Mouse (Mus musculus) forebrain, embryonic 14.5 days (tissue): Measurements from ENCODE around the gene Gm15737. TPM values are rescaled to one million over a fixed set of nuclear protein-coding genes. Genes with fewer than 3 reads are reported as not detected.

Experiments used
- ATAC-seq: fragments of 200-750 bp; cut with Nextera tagmentation; 2 replicates; pipeline ENCODE4 v1.8.0; 2017; ENCODE audit warnings: mild to moderate bottlenecking, moderate library complexity
- DNase-seq: peaks from one replicate; pipeline ENCODE4 v3.0.0-alpha.2; 2015; ENCODE audit warnings: low spot score
- H3K27ac ChIP-seq: fragments of 300-500 bp; sonication (generic); 2 replicates; pipeline ENCODE4 v1.5.1; 2014; ENCODE audit warnings: low read depth, mild to moderate bottlenecking, control low read depth, low read length, moderate library complexity
- H3K27me3 ChIP-seq: fragments of 300-500 bp; sonication (generic); replicated peaks from 2 replicates; pipeline ENCODE4 v1.6.1; 2014; ENCODE audit warnings: low read length, control low read depth, mixed read lengths; ENCODE audit not compliant: control insufficient read depth, insufficient read depth
- H3K36me3 ChIP-seq: fragments of 300-500 bp; sonication (generic); 2 replicates; pipeline ENCODE4 v1.6.1; 2014; ENCODE audit warnings: low read length, control low read depth; ENCODE audit not compliant: control insufficient read depth, insufficient read depth
- H3K4me1 ChIP-seq: fragments of 300-500 bp; sonication (generic); 2 replicates; pipeline ENCODE4 v1.6.1; 2014; ENCODE audit warnings: antibody characterized with exemption, low read length, control low read depth; ENCODE audit not compliant: control insufficient read depth, insufficient read depth
- H3K4me2 ChIP-seq: fragments of 300-500 bp; sonication (generic); 2 replicates; pipeline ENCODE4 v1.6.1; 2014; ENCODE audit warnings: mild to moderate bottlenecking, control low read depth, low read length
- H3K4me3 ChIP-seq: fragments of 300-500 bp; sonication (generic); 2 replicates; pipeline ENCODE4 v1.5.1; 2014; ENCODE audit warnings: low read depth, low read length, control low read depth
- H3K9ac ChIP-seq: fragments of 300-500 bp; sonication (generic); 2 replicates; pipeline ENCODE4 v1.6.1; 2014; ENCODE audit warnings: mild to moderate bottlenecking, low read length, control low read depth, moderate library complexity
- H3K9me3 ChIP-seq: fragments of 300-500 bp; sonication (generic); replicated peaks from 2 replicates; pipeline ENCODE4 v1.6.1; 2016; ENCODE audit warnings: low read length, control low read depth, mixed read lengths; ENCODE audit not compliant: control insufficient read depth
- WGBS: fragments of 180-500 bp; shearing (Covaris S2); extraction: QIAGEN DNeasy Blood & Tissue Kit; methylation state at CpG from one replicate; pipeline ENCODE4 v1.1.7; 2014; 5-methylcytosine and 5-hydroxymethylcytosine counted together
- polyA plus RNA-seq: library from polyadenylated mRNA; unstranded; fragments of >200 nt; fragmentation: Nextera tagmentation; extraction: Ambion mirVana; gene quantifications from 2 replicates; pipeline ENCODE4 v1.2.1, GENCODE M21; 2014

The Gm15737 gene
- polyA plus RNA-seq, 1 experiment from 2014 or later = not detected

DNA sequence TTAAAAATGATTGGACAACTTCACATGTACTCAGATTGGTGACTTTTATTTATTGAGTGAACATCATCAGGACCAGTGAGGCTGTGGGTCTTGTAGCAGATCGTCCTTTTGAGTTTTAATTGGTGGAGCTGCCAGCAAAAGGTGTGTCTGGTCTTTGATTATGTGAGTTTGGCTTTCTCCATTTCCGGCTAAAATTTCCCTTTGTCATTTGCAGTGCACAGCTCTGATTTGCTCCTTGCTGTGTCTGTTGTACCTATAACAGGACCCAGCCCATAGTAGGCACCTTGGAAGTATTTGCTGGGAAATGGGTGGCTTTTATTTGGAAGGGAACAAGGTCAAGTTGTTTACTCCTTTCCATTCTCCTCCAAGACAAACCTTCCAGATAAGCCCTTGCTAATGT lies 25.7 kb upstream of the Gm15737 start:
- DNase-seq (no peak), ATAC-seq (no peak)
- 87% methylated on average over 2 of the region's 2 CpGs for WGBS
- Histone ChIP-seq H3K36me3 (no peaks in the 10 kb centered on the region), H3K9ac (no peak overlapping the region), H3K9me3 (no peaks in the 10 kb centered on the region), H3K4me3 (no peak overlapping the region), H3K4me2 (no peak overlapping the region), H3K27ac (no peak overlapping the region), H3K27me3 (no peaks in the 10 kb centered on the region), H3K4me1 (0 out of 2 replicates have a peak, but pooled peaks cover 3% of the 10 kb centered on the region)

DNA sequence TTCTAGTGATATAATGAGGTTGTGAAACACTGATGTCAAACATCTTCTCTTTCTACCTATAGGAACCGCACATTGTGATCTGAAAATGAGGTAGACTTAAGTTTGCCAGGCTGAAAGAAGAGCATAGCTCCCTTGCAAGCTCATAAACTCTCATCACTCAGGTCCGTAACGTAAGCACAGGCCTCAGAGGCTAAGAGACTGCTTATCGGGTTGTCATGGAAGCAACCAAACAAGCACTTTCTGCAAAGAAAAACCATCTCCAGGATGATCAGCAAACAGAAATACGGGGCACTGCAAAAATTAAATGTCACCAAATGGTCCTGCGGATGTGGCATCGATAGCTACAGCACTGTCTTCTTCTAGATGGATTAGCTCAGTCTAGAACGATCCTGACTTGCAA lies 23.3 kb upstream of the Gm15737 start:
- ATAC-seq = no peak
- peaks cover 9% of the 10 kb centered on the region; the same call in 1 of the 2 replicates for H3K4me1 ChIP-seq
- 96% methylated on average over 8 of the region's 8 CpGs for WGBS
- H3K27me3 ChIP-seq = no peaks in the 10 kb centered on the region
- H3K4me3 ChIP-seq = no peak overlapping the region
- no peak overlapping the region for H3K9ac ChIP-seq
- H3K4me2 ChIP-seq = no peak overlapping the region
- H3K36me3 ChIP-seq = no peaks in the 10 kb centered on the region
- H3K27ac ChIP-seq = no peak overlapping the region
- no peaks in the 10 kb centered on the region for H3K9me3 ChIP-seq
- DNase-seq = no peak

DNA sequence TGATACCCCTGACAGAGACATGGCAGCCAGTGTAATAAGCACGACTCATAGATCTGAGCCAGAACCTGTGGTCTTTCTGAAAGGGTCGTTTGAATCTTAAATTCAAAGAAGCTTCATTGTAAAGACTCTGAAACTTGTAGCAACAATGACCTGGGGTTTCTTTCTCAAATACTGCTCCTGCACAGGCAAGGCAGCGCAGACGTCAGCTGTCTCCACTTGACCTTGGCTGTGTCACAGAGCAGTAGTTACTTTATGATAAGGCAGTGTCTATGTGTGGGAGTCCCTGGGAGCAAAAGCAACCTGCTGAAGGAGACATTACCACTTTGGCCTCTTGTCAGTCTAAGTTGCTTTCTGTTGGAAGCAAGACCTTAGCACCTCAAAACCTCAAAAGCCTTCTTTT lies 22.5 kb upstream of the Gm15737 start:
- no peak overlapping the region for H3K9ac ChIP-seq
- H3K4me1 ChIP-seq = peaks cover 9% of the 10 kb centered on the region; the same call in 1 of the 2 replicates
- ATAC-seq (no peak), DNase-seq (no peak)
- H3K4me2 ChIP-seq = no peak overlapping the region
- 35% methylated on average over 4 of the region's 4 CpGs for WGBS
- no peak overlapping the region for H3K4me3 ChIP-seq
- no peaks in the 10 kb centered on the region for H3K36me3 ChIP-seq
- no peak overlapping the region for H3K27ac ChIP-seq
- no peaks in the 10 kb centered on the region for H3K9me3 ChIP-seq
- H3K27me3 ChIP-seq = no peaks in the 10 kb centered on the region

DNA sequence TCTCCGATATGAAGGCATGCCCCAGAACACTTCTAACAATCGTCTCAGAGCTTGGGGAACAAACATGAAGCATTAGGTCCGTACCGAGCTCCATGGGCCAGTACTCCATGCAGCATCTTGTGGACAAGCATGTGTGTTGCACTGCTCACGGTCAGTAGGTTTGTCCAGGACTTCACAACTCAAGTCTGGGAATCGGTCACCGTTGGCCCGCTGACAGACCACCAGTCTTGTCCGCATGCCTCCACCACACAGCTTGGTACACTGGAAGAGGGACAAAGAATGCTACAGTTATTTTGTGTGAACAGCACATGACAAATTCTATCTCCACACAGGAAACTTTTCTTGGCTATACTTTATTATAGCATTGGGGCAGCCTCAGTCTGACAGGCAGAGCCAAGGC lies 19.9 kb upstream of the Gm15737 start:
- DNase-seq (no peak), ATAC-seq (no peak)
- Histone ChIP-seq H3K27me3 (no peaks in the 10 kb centered on the region), H3K27ac (no peak overlapping the region), H3K9ac (no peak overlapping the region), H3K4me3 (no peak overlapping the region), H3K9me3 (no peaks in the 10 kb centered on the region), H3K4me1 (peaks cover 9% of the 10 kb centered on the region; the same call in 1 of the 2 replicates), H3K4me2 (no peak overlapping the region), H3K36me3 (no peaks in the 10 kb centered on the region)
- WGBS = 92% methylated on average over 9 of the region's 9 CpGs

DNA sequence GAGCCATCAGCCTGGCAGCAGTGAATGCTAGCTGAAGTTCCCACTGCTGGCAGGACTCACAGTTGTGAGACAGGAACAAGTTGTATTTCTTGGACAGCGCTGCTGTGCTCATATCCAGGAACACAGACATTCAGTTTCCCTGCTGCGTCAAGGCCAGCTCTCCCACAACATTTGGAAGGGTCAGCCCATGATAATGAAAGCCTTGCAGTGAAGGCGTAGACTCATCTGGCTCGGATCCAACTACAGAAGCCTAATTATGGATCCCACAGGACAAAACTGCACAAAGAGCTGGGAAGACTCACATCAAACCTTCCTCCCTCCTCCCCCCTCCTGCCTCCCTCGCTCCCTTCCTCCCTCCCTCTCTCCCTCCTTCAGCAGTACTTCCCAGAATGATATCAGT lies 18.9 kb upstream of the Gm15737 start:
- Histone ChIP-seq H3K9me3 (no peaks in the 10 kb centered on the region), H3K9ac (no peak overlapping the region), H3K36me3 (no peaks in the 10 kb centered on the region), H3K27me3 (no peaks in the 10 kb centered on the region), H3K4me1 (peaks cover 9% of the 10 kb centered on the region; the same call in 1 of the 2 replicates), H3K4me3 (no peak overlapping the region), H3K4me2 (peak overlapping the region; percentile 18; the same call in 1 of the 2 replicates), H3K27ac (peak overlapping the region; percentile 52; the same call in 1 of the 2 replicates)
- 7% methylated on average over 5 of the region's 5 CpGs for WGBS
- DNase-seq (peak; percentile 91), ATAC-seq (peak; percentile 73)

DNA sequence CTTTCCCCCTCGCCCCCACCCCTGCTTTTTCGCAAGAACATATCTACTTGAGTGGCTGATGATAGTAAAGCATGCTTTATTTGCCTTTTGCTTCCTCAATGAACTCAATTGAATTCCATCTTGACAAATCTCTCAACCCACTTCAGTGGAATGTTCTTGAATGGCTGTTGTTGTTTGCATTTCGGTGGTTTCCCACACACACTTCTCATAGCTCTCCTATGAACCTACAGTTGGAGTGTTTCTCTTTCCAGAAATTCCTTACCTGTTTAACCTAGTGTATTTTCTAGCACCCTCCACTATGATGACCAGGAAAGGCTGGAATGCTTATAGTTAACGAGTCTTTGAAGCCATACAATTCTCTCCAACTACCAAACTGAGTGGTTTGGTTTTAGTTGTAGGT lies 14.3 kb upstream of the Gm15737 start:
- H3K27me3 ChIP-seq = no peaks in the 10 kb centered on the region
- H3K4me3 ChIP-seq = no peak overlapping the region
- H3K9me3 ChIP-seq = no peaks in the 10 kb centered on the region
- DNase-seq = no peak
- H3K36me3 ChIP-seq = no peaks in the 10 kb centered on the region
- WGBS = 92% methylated on average over 4 of the region's 4 CpGs
- H3K4me1 ChIP-seq = peaks cover 7% of the 10 kb centered on the region; the same call in 1 of the 2 replicates
- ATAC-seq = no peak
- no peak overlapping the region for H3K4me2 ChIP-seq
- no peak overlapping the region for H3K9ac ChIP-seq
- no peak overlapping the region for H3K27ac ChIP-seq

DNA sequence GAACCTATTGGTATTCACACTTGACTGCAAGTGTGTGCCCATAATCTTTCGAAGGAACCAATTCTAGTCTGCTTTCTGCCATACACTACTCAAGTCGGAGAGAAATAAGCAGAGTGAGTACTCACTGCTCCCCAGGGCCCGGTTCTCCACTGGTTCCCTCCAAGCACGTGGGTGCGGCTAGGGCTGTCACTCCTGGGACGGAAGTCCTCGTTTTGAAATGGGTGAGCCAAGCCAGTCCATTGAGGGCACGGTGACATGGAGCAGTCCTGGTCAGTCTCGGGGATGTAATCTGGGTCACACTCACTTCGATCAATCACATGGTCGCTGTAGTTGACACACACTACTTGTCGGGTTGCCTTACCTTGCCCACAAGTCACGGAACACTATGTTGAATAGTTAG lies 11.4 kb upstream of the Gm15737 start:
- no peaks in the 10 kb centered on the region for H3K9me3 ChIP-seq
- no peaks in the 10 kb centered on the region for H3K4me1 ChIP-seq
- 93% methylated on average over 13 of the region's 13 CpGs for WGBS
- H3K36me3 ChIP-seq = no peaks in the 10 kb centered on the region
- no peak overlapping the region for H3K9ac ChIP-seq
- no peak overlapping the region for H3K4me2 ChIP-seq
- no peaks in the 10 kb centered on the region for H3K27me3 ChIP-seq
- DNase-seq (no peak), ATAC-seq (no peak)
- H3K27ac ChIP-seq = no peak overlapping the region
- H3K4me3 ChIP-seq = no peak overlapping the region

DNA sequence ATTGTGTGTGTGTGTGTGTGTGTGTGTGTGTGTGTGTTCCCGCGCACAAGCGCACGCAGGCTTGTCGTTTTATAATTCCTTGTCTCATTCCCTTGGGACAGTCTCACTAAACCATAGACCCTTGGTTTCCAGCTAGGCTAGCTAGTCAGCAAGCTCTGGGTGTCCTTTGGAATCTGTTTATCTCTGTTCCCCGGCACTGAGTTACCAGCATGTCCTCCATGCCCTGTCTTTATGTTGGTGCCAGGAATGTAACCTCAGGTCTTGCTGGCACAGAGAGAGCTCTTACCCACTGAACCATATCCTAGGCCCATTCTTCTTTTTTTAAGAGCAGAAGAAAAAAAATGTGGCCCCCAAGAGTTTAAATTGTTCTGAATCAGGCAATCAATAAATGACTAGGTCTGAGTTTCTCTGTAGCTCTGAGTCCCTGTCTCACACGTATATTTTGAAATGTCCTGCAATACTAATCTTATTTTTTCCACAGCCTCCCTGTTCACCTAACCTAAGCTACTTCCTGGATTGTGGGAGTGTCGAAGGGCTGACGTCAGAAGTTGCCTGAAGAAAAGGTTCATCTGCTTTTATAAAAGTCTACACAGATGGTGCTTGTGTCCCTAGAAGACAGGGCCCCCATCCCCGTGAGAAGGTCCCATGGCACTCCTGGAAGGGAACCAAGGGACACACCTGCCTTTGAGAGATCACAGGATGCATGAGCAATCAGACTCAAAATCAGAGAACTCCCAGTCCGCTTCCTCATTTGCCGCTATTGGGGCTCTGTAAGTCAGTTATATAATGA lies 10.2 kb upstream of the Gm15737 start:
- no peaks in the 10 kb centered on the region for H3K27me3 ChIP-seq
- H3K9ac ChIP-seq = no peak overlapping the region
- no peaks in the 10 kb centered on the region for H3K4me1 ChIP-seq
- WGBS = 80% methylated on average over 12 of the region's 12 CpGs
- H3K27ac ChIP-seq = no peak overlapping the region
- ATAC-seq (no peak), DNase-seq (no peak)
- H3K9me3 ChIP-seq = no peaks in the 10 kb centered on the region
- H3K4me2 ChIP-seq = no peak overlapping the region
- no peaks in the 10 kb centered on the region for H3K36me3 ChIP-seq
- H3K4me3 ChIP-seq = no peak overlapping the region

DNA sequence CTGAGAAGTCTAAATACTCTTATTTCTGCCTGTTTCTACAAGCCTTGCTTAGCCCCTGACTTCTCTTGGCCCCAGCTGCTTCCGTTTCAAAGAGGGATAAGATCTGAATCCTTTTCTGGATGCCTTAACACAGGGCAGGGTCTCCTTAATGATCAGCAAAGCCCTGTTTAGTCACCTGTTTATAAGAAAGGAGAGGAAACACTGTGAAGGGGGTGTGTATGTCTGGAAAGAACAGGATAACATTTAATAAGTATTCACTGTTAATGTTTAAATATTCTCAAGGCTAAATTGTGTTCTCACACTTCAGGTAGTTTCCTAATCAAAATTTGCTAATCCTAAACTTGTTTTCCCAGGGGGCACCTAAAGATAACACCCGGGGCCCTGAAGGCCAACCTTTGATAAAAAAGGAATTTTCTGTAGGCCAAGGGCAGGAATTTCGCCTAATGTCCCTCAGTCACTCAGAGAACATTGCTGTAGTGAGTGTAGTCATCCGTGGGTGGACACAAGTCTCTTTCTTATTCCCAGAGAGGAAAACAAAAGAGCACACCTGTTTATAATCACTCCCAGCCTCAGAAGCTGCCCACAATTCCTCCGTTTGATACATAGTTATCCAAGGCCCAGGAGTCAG lies 8.8 kb upstream of the Gm15737 start:
- no peaks in the 10 kb centered on the region for H3K27me3 ChIP-seq
- H3K9me3 ChIP-seq = no peaks in the 10 kb centered on the region
- ATAC-seq (no peak), DNase-seq (no peak)
- WGBS = 66% methylated on average over 5 of the region's 5 CpGs
- H3K27ac ChIP-seq = no peak overlapping the region
- no peak overlapping the region for H3K4me2 ChIP-seq
- no peak overlapping the region for H3K4me3 ChIP-seq
- H3K36me3 ChIP-seq = no peaks in the 10 kb centered on the region
- no peak overlapping the region for H3K9ac ChIP-seq
- no peaks in the 10 kb centered on the region for H3K4me1 ChIP-seq
